Mouse (Mus musculus): Measurements from ENCODE around the gene Klhl33.
A peak's percentile ranks its signal among the peaks of the same experiment; 100 is the strongest.
"Not testable (repeated sequence)": the region's sequence is repeated elsewhere in the genome, so short reads cannot be mapped to it uniquely, and the experiment has no call there.

Klhl33 gene

GRCm38 (mm10) chr14:50903973-50904827 is 6.9 kb upstream of the Klhl33 start:
- DNase-seq (ENCODE audit: low spot score in 2 of 2), result no peak

DNA sequence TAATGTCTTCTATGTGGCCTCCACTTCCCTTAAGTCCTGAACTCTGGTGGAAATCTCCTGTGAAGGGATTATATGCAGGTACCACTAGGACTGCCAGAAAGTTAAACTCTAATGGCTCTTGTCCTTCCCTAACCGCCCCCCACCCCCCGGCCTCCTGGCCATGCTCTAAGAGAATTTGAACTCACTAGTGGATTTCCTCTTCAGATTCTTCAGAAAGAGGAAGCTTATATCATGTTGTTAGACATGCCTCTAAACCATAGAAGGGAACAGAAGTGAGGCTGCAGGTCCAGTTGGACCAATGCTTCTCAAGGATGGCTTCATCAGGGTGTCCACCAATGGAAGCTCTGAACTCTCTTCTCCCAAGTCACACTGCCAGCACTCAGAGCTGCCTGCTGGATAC is 685 bp upstream of the Klhl33 start:
- DNase-seq (ENCODE audit: low spot score in 2 of 2), result not testable (repeated sequence)

DNA sequence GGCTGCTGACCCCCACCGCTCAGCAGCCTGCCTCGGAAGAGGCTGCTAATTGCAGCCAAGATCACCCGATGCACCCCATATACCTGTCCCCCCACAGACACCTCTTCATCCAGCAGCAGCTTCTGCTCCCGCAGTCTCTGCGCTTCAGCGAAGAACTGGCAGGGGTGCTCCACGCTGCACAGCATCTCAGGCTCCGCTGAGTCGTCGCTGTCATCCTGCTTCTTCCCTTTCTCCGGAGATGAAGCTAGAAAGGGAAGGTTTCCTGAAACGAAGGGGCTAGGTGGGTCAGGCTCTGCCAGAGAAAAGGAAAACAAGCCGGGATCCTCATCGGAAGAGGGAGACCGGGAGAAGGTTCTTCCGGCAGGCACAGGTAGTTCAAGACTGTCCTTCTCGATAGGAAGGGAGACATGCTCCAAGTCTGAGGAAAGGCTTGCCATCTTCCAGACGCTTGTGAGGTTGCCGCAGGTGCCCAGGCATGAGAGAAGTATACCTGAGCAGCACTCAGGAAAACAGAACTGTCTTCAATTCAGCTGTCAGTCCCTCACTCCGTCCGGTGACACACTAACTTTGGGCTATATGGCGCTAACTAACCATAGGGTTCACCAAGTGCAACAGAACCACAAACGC is 447 bp downstream of the Klhl33 start:
- peak in 1 of 2 experiments; percentile 36 for DNase-seq (ENCODE audit: low spot score in 2 of 2)

- DNase-seq (ENCODE audit: low spot score in 2 of 2), result no peak
Observed at GRCm38 (mm10) chr14:50895985-50896746, 1.1 kb downstream of the Klhl33 start.

DNA sequence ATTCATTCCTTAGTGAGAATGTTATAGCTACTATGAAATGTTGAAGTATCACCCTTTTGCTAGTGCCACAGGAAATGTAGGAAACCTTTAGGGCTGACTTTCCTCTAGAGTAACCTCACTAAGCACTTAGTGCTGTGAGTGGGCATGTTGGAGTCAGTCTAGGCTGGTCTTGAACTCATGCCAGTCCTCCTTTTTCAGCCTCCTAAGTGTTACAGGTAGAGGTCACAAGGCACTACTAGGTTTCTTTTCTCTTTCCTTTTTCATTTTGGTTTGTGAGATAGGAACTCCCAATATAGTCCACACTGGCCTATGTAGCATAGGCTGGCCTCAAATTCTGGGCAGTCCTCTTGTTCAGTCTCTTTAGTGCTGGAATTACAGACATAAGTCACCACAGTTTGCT is 1.9 kb downstream of the Klhl33 start:
- no peak for DNase-seq (ENCODE audit: low spot score in 2 of 2)

DNA sequence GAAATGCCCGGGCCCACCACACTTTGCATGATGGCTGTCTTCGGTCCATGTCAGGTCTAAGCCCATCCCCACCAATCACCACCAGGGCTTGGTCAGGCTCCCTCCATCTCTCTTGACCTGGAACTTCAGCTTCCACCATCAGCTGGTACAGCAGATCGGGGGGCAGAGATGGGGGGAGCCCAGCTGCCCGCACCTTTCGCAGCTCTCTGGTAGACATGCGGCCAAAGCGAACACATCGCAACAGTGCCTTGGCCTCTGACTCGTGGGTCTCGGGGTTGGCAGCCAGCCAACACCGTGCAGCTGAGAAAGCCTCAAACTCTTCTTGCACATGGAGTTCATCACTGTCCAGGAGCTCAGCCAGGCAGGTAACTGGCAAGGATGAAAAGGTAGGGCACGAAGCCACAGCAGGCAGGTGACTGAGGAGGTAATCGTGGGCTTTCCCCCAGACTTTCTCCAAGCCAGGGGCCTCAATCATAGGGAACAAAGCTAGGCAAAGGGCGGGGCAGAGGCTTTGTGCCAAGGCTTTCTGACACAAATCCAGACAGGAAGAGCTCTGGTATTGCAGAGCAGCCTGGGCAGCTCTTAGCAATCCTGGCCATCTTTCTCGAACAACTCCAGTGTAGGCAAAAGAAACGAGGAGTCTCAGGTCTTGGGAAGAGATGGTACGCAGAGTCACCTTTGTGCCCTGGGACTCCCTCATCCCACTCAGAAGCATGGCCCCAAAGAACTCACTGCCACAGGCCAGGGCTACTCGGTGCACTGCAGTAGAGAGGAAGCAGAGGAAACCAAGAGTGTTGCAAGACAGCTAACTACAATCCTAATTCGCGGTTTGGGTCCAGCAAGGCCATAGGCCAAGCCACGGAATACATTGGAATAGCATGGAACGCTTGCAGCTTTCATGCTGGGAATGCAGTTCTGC is 4.5 kb downstream of the Klhl33 start:
- DNase-seq (ENCODE audit: low spot score in 2 of 2), result no peak

- DNase-seq (ENCODE audit: low spot score in 2 of 2), result no peak
Observed at GRCm38 (mm10) chr14:50892091-50892490, 5.2 kb downstream of the Klhl33 start.

- no peak for DNase-seq (ENCODE audit: low spot score in 2 of 2)
Observed at GRCm38 (mm10) chr14:50891621-50892020, 5.7 kb downstream of the Klhl33 start.

GRCm38 (mm10) chr14:50876236-50876950 is 20.9 kb downstream of the Klhl33 start:
- no peak for DNase-seq (ENCODE audit: low spot score in 2 of 2)

DNA sequence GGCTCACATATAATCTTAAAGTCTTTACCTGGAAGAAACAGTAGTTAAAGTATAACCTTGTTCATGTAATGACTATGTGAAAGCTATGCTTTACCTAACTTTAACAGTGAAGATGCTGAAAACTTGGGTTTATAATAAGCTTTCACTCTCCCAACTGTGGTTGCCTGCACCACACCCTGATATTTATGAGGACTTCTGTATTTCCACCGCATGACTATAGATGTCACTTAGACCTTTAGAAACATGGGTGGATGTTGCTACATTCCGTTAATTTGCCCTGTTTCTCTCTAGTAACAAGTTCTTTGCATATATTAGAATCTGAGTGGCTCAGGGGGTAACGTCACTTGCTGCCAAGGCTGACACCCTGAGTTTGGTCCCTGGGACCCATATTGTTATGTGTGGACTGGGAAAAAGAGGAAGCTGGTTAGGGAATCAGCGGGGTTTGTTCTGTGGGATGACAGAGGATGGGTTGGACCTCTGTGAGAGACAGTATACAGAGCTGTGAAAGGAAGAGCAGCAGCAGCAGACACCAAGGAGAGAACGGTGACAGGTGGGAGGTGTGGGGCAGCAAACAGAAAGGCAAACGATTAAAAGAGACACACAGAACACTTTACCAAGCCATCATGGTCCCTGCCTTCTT is 21.6 kb downstream of the Klhl33 start:
- DNase-seq (ENCODE audit: low spot score in 2 of 2), result no peak

- DNase-seq (ENCODE audit: low spot score in 2 of 2), result no peak
Observed at GRCm38 (mm10) chr14:50875175-50875574, 22.1 kb downstream of the Klhl33 start.

DNA sequence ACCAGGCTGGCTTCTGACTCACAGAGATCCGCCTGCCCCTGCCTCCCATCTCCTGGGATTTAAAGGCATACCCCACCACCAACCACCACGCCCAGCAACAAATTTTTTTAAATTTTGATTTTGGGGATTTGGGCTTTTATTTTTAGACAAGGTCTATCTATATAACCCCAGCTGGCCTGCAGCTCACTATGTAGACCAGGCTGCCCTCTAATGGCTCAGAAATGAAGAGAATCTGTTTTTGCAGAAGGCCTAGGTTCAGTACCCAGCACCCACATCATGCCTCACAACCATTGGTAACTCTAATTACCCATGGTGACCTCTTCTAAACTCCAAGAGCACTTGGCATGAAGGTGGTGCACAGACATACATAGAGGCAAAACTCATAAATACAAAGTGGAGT is 26.0 kb downstream of the Klhl33 start:
- no peak for DNase-seq (ENCODE audit: low spot score in 2 of 2)

DNA sequence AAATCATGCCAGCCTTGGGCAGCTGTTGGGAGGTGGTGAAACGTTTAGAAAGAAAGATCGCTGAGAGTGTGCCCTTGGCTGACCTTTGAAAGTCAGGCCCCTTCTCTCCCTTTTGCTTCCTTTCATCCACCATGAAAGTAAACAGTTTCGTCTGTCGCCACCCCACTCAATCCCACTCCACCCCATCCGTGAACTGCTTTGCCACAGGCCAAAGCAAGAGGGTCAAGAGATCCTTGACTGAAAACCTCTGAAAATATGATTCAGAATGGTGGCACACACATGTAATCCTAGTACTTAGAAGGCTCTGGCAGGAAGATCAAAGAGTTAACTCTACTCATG is 26.5 kb downstream of the Klhl33 start:
- DNase-seq (ENCODE audit: low spot score in 2 of 2), result no peak

DNA sequence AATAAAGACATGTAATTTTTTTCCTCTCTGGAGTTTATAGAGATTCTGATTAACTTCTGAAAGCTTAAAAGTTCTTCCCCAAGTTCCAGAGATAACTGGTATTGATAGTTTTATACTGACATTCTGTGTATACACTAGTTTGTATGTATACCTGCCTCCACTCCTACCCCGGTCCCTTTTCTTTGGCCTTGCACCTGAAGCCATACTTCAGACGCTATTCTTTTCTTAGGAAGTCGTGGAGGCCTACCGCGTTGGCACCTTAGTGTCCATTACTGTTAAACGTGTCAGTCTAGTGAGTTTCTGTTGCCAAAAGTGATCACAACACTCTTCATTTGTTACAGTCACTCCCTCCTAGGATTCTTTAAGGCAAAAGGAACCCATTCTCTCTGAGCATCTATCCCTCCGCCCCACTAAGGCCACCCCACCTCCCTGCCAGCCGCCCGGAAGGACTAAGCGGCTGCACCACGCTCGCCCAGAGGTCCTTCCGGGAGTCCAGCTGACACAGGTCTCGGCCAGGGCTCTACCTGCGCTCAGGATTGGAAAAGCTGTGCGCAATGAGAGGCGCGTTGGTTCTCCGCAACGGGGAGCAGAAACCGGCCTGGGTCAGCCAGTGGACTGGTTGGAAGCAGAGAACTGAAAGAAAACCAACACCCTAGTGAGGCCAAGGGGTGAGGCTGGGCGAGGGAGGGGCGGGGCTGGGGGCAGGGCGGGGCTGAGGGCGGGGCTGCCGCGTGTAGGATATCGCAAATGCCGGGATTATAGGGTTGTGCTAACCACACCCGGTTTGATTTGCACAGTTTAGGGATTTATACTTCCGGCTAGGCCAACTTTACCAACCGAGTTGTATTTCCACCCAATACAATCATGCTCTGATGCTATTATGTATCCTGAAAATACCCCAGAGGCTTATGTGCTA is 27.2 kb downstream of the Klhl33 start, which contains the start of gene Tep1:
Gene Tep1 (minus strand): TSS at position 672 of the 916 bp plus-strand sequence.
- DNase-seq (ENCODE audit: low spot score in 2 of 2), result peak; percentile 22 to 25

DNA sequence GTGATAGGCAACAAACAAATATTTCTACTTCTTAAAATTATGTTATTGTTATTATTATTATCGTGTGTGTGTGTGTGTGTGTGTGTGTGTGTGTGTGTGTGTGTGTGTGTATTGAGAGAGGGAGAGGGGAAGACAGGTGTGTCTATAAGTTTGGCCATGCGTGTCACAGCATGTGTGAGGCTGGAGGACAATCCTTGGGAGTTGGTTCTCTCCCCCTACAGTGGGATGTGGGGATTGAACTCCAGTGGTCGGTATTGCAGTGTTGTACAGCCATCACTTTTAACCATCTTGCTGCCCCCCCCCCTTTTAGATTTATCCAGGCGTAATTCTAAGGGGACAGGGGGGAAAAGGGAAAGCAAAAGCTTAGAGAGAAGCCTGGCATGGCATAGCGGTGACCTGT is 28.7 kb downstream of the Klhl33 start:
- DNase-seq (ENCODE audit: low spot score in 2 of 2), result no peak

DNA sequence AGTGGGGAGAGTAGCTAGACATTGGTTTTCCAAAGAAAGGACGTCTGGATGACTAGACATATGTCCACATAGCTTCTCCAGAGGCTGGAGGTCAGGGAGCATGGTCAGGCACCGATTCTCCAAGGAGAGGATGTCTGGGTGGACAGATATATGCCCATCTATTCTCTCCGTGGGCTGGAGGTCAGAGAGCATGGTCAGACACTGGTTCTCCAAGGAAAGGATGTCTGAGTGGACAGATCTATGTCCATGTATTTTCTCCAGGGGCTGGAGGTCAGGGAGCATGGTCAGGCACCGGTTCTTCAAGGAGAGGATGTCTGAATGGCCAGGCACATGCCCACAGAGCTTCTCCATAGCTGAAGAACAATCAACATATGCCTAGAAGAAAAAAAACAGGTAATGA is 29.1 kb downstream of the Klhl33 start:
- DNase-seq (ENCODE audit: low spot score in 2 of 2), result no peak

- DNase-seq (ENCODE audit: low spot score in 2 of 2), result no peak
Observed at GRCm38 (mm10) chr14:50866966-50867365, 30.3 kb downstream of the Klhl33 start.

DNA sequence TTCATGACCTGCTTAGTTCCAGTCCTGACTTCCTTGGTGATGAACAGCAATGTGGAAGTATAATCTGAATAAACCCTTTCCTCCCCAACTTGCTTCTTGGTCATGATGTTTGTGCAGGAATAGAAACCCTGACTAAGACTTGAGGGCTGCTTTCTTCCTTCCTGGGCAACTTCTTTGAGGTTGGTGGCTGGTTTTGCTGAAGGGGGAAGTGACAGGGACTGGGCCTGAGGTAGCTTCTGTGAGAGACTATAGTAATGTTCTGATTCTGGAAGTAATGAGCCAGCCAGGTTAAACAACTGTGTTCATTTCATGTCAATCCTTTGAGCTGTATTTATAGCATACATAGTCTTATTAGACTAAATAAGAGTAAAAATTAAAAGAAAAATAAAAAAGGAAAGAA is 32.3 kb downstream of the Klhl33 start:
- DNase-seq (ENCODE audit: low spot score in 2 of 2), result not testable (repeated sequence)

GRCm38 (mm10) chr14:50862641-50863040 is 34.7 kb downstream of the Klhl33 start:
- DNase-seq (ENCODE audit: low spot score in 2 of 2), result no peak

All from frontal cortex, postnatal 14 days (tissue).